Mouse (Mus musculus) ES-E14 (cell line): ENCODE measurements around the gene Irf4. TPM values are rescaled to one million over a fixed set of nuclear protein-coding genes. Genes with fewer than 3 reads are reported as not detected.

Experiments
- DNase-seq: peaks from one replicate; pipeline ENCODE4 v3.0.0-alpha.2; 2013; ENCODE audit warnings: low read depth, low spot score
- H3K27ac ChIP-seq: 2 replicates; pipeline ENCODE4 v1.5.1; 2012; ENCODE audit warnings: low read depth, mild to moderate bottlenecking, low read length, moderate library complexity, mixed read lengths; ENCODE audit not compliant: poor library complexity, insufficient read depth, severe bottlenecking
- H3K36me3 ChIP-seq: 2 replicates; pipeline ENCODE4 v1.6.1; 2012; ENCODE audit warnings: mild to moderate bottlenecking, low read length, moderate library complexity, mixed read lengths; ENCODE audit not compliant: control insufficient read depth, poor library complexity, insufficient read depth, severe bottlenecking
- H3K4me1 ChIP-seq, 2 experiments: fragments of 150-350 bp in 1 of 2; sonication (generic) in 1 of 2; 2 replicates each; pipeline ENCODE4 v1.6.1; 2012; ENCODE audit warnings: low read length in 2 of 2, mild to moderate bottlenecking in 1 of 2, mixed read lengths in 1 of 2; ENCODE audit not compliant: control insufficient read depth in 2 of 2, insufficient read depth in 2 of 2, poor library complexity in 1 of 2
- H3K4me3 ChIP-seq, 2 experiments: fragments of 150-350 bp in 1 of 2; sonication (generic) in 1 of 2; 2 replicates each; pipeline ENCODE4 v1.5.1; 2012; ENCODE audit warnings: low read length in 2 of 2, low read depth in 1 of 2, mild to moderate bottlenecking in 1 of 2, mixed read lengths in 1 of 2; ENCODE audit not compliant: insufficient read depth in 1 of 2, poor library complexity in 1 of 2, severe bottlenecking in 1 of 2
- H3K9ac ChIP-seq: 2 replicates; pipeline ENCODE4 v1.6.1; 2012; ENCODE audit warnings: low read depth, mild to moderate bottlenecking, low read length, mixed read lengths; ENCODE audit not compliant: poor library complexity, insufficient read depth, severe bottlenecking
- H3K9me3 ChIP-seq: fragments of 150-350 bp; sonication (generic); 2 replicates; pipeline ENCODE4 v1.6.1; 2012; ENCODE audit warnings: low read depth, mild to moderate bottlenecking, low read length; ENCODE audit not compliant: control insufficient read depth, insufficient read depth
- CHD2 ChIP-seq: IDR thresholded peaks from 2 replicates; pipeline ENCODE4 v1.6.1; 2014; ENCODE audit warnings: mild to moderate bottlenecking, low read depth, low read length, inconsistent platforms
- HCFC1 ChIP-seq: IDR thresholded peaks from 2 replicates; pipeline ENCODE4 v1.6.1; 2012; ENCODE audit warnings: low read length, inconsistent platforms, borderline replicate concordance; ENCODE audit not compliant: insufficient read depth
- MAFK ChIP-seq: IDR thresholded peaks from 2 replicates; pipeline ENCODE4 v1.6.1; 2014; ENCODE audit warnings: mild to moderate bottlenecking, low read depth, low read length, inconsistent platforms; ENCODE audit not compliant: insufficient read depth
- ZC3H11A ChIP-seq: IDR thresholded peaks from 2 replicates; pipeline ENCODE4 v1.6.1; 2012; ENCODE audit warnings: low read depth, mild to moderate bottlenecking, inconsistent platforms, low read length, borderline replicate concordance
- ZNF384 ChIP-seq: IDR thresholded peaks from 2 replicates; pipeline ENCODE4 v1.6.1; 2012; ENCODE audit warnings: low read depth, low read length, inconsistent platforms
- in situ Hi-C, 2 experiments: fragments of 600-800 bp; cut with MboI; formaldehyde crosslinking; loops; one replicate each; pipeline ENCODE4 v1.15.1; 2025; ENCODE audit warnings: low sequenced_read_pairs in 2 of 2, inconsistent platforms in 1 of 2; ENCODE audit not compliant: unreplicated experiment in 2 of 2
- total RNA-seq: library from RNA; depleted of rRNA; stranded (reverse); fragments of 300-350 nt; gene quantifications from 2 replicates; pipeline ENCODE4 v1.2.3, GENCODE M21; 2012

Irf4 gene
- total RNA-seq, 1 experiment: 0.45 TPM

DNA sequence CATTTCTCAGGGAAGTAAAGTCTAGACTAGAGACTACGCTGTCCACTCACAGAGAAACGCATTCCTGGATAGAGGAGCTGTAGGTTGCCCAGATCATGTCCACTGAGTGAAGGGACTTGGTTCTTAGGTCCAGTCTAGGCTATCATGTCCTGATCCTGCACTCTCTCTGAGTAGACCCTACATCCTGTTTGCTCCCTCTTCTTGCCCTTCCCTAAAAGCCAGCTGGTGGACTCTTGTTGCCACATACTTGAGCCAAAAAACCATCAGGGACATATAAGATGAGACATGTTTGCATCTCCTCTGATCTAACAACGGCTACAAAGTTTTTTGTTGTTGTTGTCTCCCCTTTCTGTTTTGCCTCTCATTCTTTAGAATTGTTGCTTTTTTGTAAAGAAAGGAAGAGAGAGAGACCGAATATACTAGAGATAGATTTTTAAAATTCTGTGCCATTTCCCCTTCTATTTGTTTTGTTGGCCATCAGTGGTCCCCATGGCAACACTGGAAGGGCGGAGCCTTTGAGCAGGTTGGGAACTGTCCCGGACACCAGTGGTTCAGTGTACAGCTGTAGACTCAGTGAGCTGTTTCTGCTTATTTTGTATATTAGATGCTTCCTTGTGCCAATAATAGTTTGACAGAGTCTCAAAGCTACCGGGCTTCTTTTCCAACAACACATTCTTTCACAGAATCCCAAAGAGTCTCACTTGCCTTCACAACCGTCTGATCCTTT is 15.2 kb downstream of the Irf4 start:
- in situ Hi-C loops: no loop called here
- Histone ChIP-seq H3K4me1 (no peaks in the 10 kb centered on the region), H3K9ac (no peak overlapping the region), H3K9me3 (no peaks in the 10 kb centered on the region), H3K4me3 (no peak overlapping the region), H3K36me3 (no peaks in the 10 kb centered on the region), H3K27ac (no peak overlapping the region)
- TF ChIP-seq ZC3H11A: no peak
- no peak for TF ChIP-seq MAFK
- no peak for TF ChIP-seq CHD2
- TF ChIP-seq ZNF384: no peak
- no peak for TF ChIP-seq HCFC1
- no peak for DNase-seq

GRCm38 (mm10) chr13:30765906-30766305 is 16.9 kb downstream of the Irf4 start:
- in situ Hi-C loops: no loop called here
- Histone ChIP-seq H3K27ac (no peak overlapping the region), H3K9me3 (no peaks in the 10 kb centered on the region), H3K9ac (no peak overlapping the region), H3K4me3 (no peak overlapping the region), H3K36me3 (no peaks in the 10 kb centered on the region), H3K4me1 (no peaks in the 10 kb centered on the region)
- TF ChIP-seq HCFC1 (no peak), CHD2 (no peak), ZNF384 (no peak), MAFK (no peak), ZC3H11A (no peak)
- DNase-seq: no peak

DNA sequence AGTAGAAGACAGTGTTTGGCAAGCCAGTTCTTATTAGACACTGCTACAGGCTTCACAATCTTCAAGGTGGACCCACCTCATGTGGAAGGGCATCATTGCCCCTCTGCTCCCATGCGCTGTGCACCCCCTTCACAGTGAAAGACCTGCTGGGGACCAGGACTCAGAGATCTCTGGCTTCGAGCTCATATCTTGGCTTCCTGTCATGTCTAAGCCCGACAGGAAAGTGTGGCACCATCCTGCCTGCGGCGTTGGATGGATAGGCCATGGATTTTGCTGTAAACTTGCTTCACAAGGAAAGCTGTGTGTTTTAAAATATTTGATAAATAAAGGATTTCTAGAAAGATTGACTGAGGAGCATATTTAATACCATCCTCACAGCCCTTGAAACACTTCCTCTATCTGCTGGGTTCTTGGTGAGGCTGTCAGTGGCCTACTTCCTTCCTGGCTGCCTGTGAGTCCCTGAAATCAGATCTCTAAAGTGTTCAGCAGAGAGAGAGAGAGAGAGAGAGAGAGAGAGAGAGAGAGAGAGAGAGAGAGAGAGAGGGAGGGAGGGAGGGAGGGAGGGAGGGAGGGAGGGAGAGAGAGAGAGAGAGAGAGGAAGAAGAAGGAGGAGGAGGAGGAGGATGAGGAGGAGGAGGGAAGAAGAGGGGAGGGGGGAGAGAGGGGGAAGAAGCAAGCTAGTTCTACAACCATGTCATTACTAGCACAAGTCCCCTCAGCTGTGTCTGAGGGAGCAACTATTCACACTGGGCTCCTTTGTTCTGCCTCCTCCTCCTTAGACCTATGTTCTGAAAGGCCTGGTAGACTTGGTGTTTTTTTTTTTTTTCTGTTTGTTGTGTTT is 17.8 kb downstream of the Irf4 start:
- DNase-seq: no peak
- no peak for TF ChIP-seq MAFK
- TF ChIP-seq ZC3H11A: no peak
- no peak for TF ChIP-seq CHD2
- no peak for TF ChIP-seq HCFC1
- H3K36me3 ChIP-seq: no peaks in the 10 kb centered on the region
- no peaks in the 10 kb centered on the region for H3K9me3 ChIP-seq
- no peak overlapping the region for H3K27ac ChIP-seq
- H3K4me1 ChIP-seq: no peaks in the 10 kb centered on the region
- no peak overlapping the region for H3K9ac ChIP-seq
- H3K4me3 ChIP-seq: no peak overlapping the region
- in situ Hi-C loops: no loop called here

DNA sequence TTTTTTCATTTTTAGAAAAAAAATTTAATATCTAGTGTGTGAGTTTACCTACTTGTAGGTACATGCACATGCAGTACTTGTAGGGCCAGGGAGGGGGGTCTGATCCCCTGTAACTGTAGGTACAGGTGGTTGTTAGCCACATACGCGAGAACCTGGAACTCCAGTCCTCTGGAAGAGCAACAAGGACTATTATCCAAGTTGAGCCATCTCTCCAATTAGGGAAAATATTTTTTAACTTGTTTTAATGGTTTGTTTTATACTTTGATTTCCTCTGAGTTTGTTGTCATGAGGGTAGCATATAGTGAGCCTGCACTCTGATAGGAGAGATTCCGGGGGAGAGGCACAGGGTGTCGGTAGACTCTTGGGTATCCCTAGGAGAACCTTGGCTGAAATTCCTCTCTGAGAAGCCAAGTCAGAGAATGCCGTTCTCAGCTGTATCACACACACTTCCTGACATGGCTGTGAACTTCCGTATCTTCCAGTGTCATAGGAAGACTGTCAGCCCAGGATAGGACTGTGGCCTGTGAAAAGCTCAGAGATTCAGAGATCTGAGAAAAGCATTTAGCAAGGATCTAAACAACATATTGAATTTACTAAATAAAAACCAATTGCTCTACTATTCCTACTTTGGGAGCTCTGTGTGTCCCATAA is 18.6 kb downstream of the Irf4 start:
- H3K9me3 ChIP-seq: no peaks in the 10 kb centered on the region
- DNase-seq: no peak
- TF ChIP-seq ZNF384: no peak
- no peak for TF ChIP-seq CHD2
- TF ChIP-seq ZC3H11A: no peak
- TF ChIP-seq HCFC1: no peak
- TF ChIP-seq MAFK: no peak
- no peaks in the 10 kb centered on the region for H3K4me1 ChIP-seq
- no peak overlapping the region for H3K4me3 ChIP-seq
- in situ Hi-C loops: no loop called here
- H3K36me3 ChIP-seq: no peaks in the 10 kb centered on the region
- no peak overlapping the region for H3K9ac ChIP-seq
- no peak overlapping the region for H3K27ac ChIP-seq
